Mouse (Mus musculus) erythroblast, embryonic 14.5 days (primary cell): ENCODE measurements around the gene Agbl1. TPM values are rescaled to one million over a fixed set of nuclear protein-coding genes. Genes with fewer than 3 reads are reported as not detected.
"Not testable (repeated sequence)": the region's sequence is repeated elsewhere in the genome, so short reads cannot be mapped to it uniquely, and the experiment has no call there.

Source experiments
- H3K27me3 ChIP-seq: 2 replicates; pipeline ENCODE4 v1.6.1; 2012; ENCODE audit warnings: inconsistent platforms; ENCODE audit not compliant: control insufficient read depth
- H3K36me3 ChIP-seq: 2 replicates; pipeline ENCODE4 v1.6.1; 2012; ENCODE audit warnings: mild to moderate bottlenecking, inconsistent platforms; ENCODE audit not compliant: control insufficient read depth
- H3K4me1 ChIP-seq: 2 replicates; pipeline ENCODE4 v1.6.1; 2012; ENCODE audit warnings: inconsistent platforms; ENCODE audit not compliant: control insufficient read depth
- H3K4me3 ChIP-seq: replicated peaks from 2 replicates; pipeline ENCODE3; 2012; ENCODE audit warnings: moderate library complexity, mild to moderate bottlenecking, inconsistent platforms
- H3K9me3 ChIP-seq: 2 replicates; pipeline ENCODE4 v1.6.1; 2012; ENCODE audit warnings: low read length, inconsistent platforms, mixed read lengths; ENCODE audit not compliant: control insufficient read depth
- GATA1 ChIP-seq: IDR thresholded peaks from 2 replicates; pipeline ENCODE4 v1.6.1; 2012; ENCODE audit warnings: low read length, inconsistent platforms, mixed read lengths
- TAL1 ChIP-seq: IDR thresholded peaks from 3 replicates; pipeline ENCODE4 v1.6.1; 2012; ENCODE audit warnings: low read length, inconsistent platforms, mixed read lengths
- polyA plus RNA-seq: library from polyadenylated mRNA; stranded (reverse); fragments of >175 nt; gene quantifications from 2 replicates; pipeline ENCODE4 v1.2.3, GENCODE M21; 2012

Agbl1 gene
- polyA plus RNA-seq, result not detected in 2 replicates

DNA sequence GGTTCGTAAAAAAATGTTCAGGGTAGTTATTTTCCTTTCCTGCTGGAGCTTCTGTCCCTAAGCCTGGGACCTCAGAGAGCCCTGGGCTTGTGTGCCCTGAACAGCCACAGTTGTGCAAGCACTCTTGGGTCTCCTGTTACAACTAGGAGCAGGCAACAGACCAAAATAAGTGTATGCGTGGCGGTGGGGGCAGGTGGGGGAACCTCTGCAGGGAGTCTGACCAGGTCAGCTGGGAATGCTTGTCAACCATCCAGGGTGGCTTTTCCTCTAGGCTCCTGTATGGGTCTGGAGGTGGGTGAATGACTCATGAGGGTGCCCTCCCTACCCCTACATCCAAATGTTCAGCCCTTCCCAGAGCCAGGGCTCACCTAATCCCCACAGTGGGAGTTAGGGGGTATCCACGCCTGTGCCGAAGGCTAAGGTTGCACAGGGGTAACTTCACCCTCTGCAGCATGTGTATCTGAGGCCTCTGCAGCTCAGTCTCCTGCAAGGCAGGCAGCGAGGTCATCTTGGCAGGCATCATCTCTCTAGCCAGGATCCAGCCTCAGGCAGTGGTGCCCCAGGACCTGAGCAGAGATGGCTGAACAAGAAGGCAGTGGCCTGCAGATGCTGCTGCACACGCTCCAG, at the start of gene Agbl1:
Gene Agbl1 (plus strand): TSS at position 577 of the 627 bp plus-strand sequence.
- Histone ChIP-seq H3K27me3 (no peaks in the 10 kb centered on the region), H3K4me1 (no peaks in the 10 kb centered on the region), H3K4me3 (no peak within 1 kb of the TSS), H3K9me3 (no peaks in the 10 kb centered on the region), H3K36me3 (no peaks in the 10 kb centered on the region)
- TF ChIP-seq GATA1, result no peak
- no peak for TF ChIP-seq TAL1

GRCm38 (mm10) chr7:76185005-76185658, 44.6 kb upstream of the Agbl1 start:
- H3K4me3 ChIP-seq, result no peak overlapping the region

DNA sequence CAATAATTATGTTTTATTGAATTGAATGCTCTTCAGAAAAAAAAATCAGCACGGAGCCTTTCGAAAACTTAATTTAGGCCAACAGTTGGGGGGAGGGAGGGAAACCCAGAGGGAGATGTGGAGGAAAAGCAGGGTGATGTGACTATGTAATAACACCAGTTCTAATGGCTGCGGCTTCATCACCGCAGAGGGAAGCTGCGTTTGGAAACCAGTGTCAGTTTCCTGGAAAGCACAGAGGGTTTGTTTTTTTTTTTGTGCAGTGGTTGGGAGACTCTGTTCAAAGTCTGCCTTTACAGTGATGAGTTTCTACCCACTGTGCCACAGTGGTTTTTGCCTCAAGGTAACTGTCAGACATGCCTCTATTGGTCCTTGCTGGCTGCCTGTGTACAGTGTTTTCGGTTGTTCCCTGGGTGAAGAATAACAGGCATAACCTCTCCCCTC, 44.0 kb upstream of the Agbl1 start:
- Histone ChIP-seq H3K4me3 (no peak overlapping the region), H3K27me3 (no peaks in the 10 kb centered on the region)
- TF ChIP-seq GATA1, result no peak
- no peak for TF ChIP-seq TAL1

More at GRCm38 (mm10) chr7:76185005-76185658, 44.6 kb upstream of the Agbl1 start:
- no peaks in the 10 kb centered on the region for H3K9me3 ChIP-seq
- H3K36me3 ChIP-seq, result no peaks in the 10 kb centered on the region
- no peaks in the 10 kb centered on the region for H3K27me3 ChIP-seq
- TF ChIP-seq TAL1, result no peak
- TF ChIP-seq GATA1, result no peak
- no peaks in the 10 kb centered on the region for H3K4me1 ChIP-seq

GRCm38 (mm10) chr7:76218546-76218945, 11.1 kb upstream of the Agbl1 start:
- no peaks in the 10 kb centered on the region for H3K4me1 ChIP-seq
- TF ChIP-seq TAL1, result no peak
- no peak for TF ChIP-seq GATA1

More for the DNA sequence above, 44.0 kb upstream of the Agbl1 start:
- H3K36me3 ChIP-seq, result no peaks in the 10 kb centered on the region
- no peaks in the 10 kb centered on the region for H3K4me1 ChIP-seq
- H3K9me3 ChIP-seq, result no peaks in the 10 kb centered on the region

DNA sequence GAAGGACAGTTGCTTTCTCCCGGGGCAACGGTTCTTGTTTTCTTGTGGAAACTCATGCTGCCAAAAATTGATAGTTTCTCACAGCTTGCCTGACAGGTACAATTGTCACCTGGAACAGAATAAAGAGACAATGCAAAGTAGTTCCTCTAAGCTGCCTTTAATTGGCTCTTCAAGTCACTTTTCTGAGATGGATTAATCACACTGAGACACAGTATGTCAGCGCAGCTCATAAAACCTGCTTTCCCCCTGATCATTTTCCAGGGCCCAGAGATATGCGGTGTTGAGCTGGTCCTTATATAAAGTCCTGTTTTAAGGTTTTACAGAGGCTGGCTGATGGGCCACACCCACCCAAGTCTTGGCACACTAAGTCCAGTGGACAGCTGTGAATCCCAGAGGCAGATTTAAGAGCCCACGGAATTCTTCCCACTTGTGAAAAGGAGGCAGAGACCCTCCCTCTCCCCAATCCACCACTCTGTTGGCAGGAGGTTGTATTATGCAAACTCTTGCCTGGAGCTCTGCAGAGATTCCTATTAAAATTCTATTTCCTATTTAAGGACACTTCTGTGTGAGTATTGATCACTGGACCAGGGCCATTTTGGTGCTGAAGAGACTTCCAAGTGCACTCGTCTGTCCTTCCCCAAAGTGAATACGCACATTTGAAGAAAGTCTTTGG, 9.8 kb upstream of the Agbl1 start:
- Histone ChIP-seq H3K4me1 (no peaks in the 10 kb centered on the region), H3K27me3 (no peaks in the 10 kb centered on the region), H3K9me3 (peaks cover 2% of the 10 kb centered on the region; the same call in 1 of the 2 replicates), H3K4me3 (no peak overlapping the region), H3K36me3 (no peaks in the 10 kb centered on the region)
- TF ChIP-seq GATA1, result no peak
- TF ChIP-seq TAL1, result no peak

More at GRCm38 (mm10) chr7:76218546-76218945, 11.1 kb upstream of the Agbl1 start:
- Histone ChIP-seq H3K36me3 (no peaks in the 10 kb centered on the region), H3K27me3 (no peaks in the 10 kb centered on the region), H3K9me3 (peaks cover 2% of the 10 kb centered on the region; the same call in 1 of the 2 replicates), H3K4me3 (no peak overlapping the region)

DNA sequence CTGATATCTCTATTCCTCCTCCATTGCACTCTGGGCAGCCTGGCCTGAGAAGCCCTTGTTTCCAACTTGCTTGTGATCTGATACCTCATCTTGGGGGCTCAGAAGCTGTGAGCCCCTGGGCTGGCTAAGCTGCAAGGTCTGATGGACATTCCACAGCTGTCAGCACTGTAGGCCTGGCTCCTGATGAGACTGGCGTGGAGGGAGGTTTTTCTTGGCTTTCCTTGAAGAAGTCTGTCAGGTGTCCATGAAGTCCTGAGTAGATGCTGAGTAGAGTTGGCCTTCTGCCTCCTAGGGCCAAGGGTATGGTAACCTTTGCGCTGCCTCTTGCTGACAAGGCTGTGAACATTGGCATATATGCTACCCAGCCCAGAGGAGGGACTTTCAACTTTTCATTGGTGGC, 7.0 kb upstream of the Agbl1 start:
- TF ChIP-seq TAL1 (no peak), GATA1 (no peak)
- Histone ChIP-seq H3K9me3 (peaks cover 2% of the 10 kb centered on the region; the same call in 1 of the 2 replicates), H3K27me3 (no peaks in the 10 kb centered on the region), H3K36me3 (no peaks in the 10 kb centered on the region), H3K4me3 (no peak overlapping the region), H3K4me1 (no peaks in the 10 kb centered on the region)

- Histone ChIP-seq H3K36me3 (no peaks in the 10 kb centered on the region), H3K9me3 (no peaks in the 10 kb centered on the region), H3K4me1 (no peaks in the 10 kb centered on the region), H3K4me3 (no peak overlapping the region), H3K27me3 (no peaks in the 10 kb centered on the region)
- TF ChIP-seq GATA1, result no peak
- no peak for TF ChIP-seq TAL1
These were observed 806 bp upstream of the Agbl1 start for GRCm38 (mm10) chr7:76228881-76229280.

DNA sequence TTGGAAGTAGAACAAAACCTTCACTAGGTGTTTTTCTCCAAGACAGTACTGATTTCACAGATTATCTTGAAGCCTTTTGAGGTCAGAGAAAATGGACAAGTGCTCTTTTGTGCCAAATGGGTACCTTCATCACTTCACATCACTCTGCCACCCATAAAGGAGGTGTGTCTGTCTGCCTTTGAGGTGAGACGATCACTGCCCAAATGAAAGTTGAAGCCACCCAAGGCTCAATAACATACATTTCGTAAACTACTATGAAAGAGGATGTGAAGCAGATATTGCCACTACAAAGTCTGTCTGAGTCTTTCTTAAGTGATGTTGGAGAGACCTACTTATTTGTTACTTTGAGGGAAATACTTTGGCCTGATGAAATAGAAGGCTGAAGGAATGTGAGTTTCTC, 4.6 kb downstream of the Agbl1 start:
- H3K27me3 ChIP-seq, result no peaks in the 10 kb centered on the region
- no peaks in the 10 kb centered on the region for H3K36me3 ChIP-seq
- H3K9me3 ChIP-seq, result no peaks in the 10 kb centered on the region
- H3K4me1 ChIP-seq, result no peaks in the 10 kb centered on the region
- TF ChIP-seq GATA1 (no peak), TAL1 (no peak)
- H3K4me3 ChIP-seq, result no peak overlapping the region

DNA sequence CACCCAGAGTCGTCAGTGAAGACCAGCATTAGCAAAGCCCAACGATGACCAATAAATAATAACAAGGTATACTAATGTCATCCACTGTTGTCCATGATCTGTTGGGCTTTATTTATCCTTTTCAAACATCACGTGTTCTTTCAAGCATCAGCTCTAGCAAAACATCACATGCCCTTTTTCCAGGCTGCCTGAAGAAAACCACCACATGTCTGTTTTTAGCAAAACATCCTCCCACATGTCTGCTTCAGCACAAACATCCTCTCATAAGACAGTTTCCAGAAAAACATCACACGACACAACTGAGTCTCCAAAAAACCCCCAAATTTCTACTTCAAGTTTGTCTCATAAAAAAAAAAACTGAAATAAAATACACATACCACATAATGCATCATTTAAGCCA, 7.8 kb downstream of the Agbl1 start:
- Histone ChIP-seq H3K36me3 (no peaks in the 10 kb centered on the region), H3K9me3 (no peaks in the 10 kb centered on the region), H3K27me3 (no peaks in the 10 kb centered on the region)

DNA sequence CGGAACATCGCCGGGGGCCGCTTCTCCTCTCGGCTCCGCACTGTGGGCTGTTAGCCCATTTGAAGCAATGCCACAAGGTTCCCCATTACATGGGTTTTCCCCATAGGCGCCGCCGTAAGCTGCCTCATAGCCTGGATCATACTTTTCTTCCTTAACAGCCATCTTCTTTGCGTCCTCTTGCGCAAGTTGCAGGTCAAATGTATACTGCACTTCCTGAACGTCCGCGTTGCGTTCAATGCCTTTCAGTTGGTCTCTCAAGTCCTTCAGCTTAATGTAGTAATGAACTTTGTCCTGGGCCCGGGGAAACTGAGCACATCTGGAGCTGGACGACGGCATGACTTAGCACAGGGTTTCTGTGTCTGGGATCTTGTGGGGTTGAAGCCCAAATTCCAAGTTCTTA, 15.2 kb downstream of the Agbl1 start:
- not testable (repeated sequence) for H3K4me1 ChIP-seq, H3K9me3 ChIP-seq, H3K36me3 ChIP-seq, H3K4me3 ChIP-seq, H3K27me3 ChIP-seq

More for the DNA sequence above, 7.8 kb downstream of the Agbl1 start:
- no peaks in the 10 kb centered on the region for H3K4me1 ChIP-seq
- TF ChIP-seq TAL1 (no peak), GATA1 (no peak)
- H3K4me3 ChIP-seq, result no peak overlapping the region
